Comparison of ENCODE assay signal across 28 mouse cellular contexts in the genomic region with DNA sequence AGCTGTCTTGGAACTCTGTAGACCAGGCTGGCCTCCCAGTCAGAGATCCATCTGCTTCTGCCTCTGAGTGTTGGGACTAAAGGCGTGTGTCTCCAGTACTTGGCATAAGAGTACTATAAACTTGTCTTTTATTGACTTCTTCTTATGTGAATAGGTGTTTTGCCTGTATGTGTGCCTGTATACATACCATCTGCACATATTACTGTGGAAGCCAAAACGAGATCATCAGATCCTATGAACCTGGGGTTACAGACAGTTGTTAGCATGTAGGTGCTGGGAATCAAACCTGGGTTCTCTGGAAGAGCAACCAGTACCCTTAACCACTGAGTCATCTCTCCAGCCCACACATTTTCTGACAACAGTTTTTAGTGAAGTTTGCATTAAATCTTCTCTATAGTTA.
"Had no signal": no experiment of that assay in that cellular context is flagged by ENCODE, and none has a peak within 500 bp of the region (broad histone marks: within the 10 kb centered on the region; RNA-seq: fewer than 3 reads in every experiment).

No protein-coding gene starts in this region.

- H3K27ac ChIP-seq: embryonic facial prominence, embryonic 10.5 days; embryonic facial prominence, embryonic 12.5 days; embryonic facial prominence, embryonic 13.5 days; embryonic facial prominence, embryonic 15.5 days; forebrain, embryonic 10.5 days; forebrain, embryonic 12.5 days; forebrain, embryonic 13.5 days; forebrain, embryonic 15.5 days; gastrocnemius, adult 2 months; heart, adult 2 months had no signal

- H3K9me3 ChIP-seq: embryonic facial prominence, embryonic 10.5 days; embryonic facial prominence, embryonic 12.5 days; embryonic facial prominence, embryonic 13.5 days; embryonic facial prominence, embryonic 15.5 days; forebrain, embryonic 10.5 days; forebrain, embryonic 12.5 days; forebrain, embryonic 13.5 days; forebrain, embryonic 15.5 days had no signal

- ATAC-seq: forebrain, embryonic 13.5 days; forebrain, embryonic 14.5 days; forebrain, embryonic 15.5 days; forebrain, embryonic 16.5 days; forebrain, postnatal 0 days had no signal

- H3K9ac ChIP-seq: embryonic facial prominence, embryonic 12.5 days; embryonic facial prominence, embryonic 13.5 days; embryonic facial prominence, embryonic 15.5 days; forebrain, embryonic 12.5 days; forebrain, embryonic 13.5 days; forebrain, embryonic 15.5 days; forebrain, postnatal 0 days had no signal

- H3K4me1 ChIP-seq: embryonic facial prominence, embryonic 15.5 days; forebrain, embryonic 12.5 days had no signal

- H3K4me3 ChIP-seq: embryonic facial prominence, embryonic 10.5 days; embryonic facial prominence, embryonic 12.5 days; embryonic facial prominence, embryonic 13.5 days; embryonic facial prominence, embryonic 15.5 days; erythroblast, embryonic 14.5 days; forebrain, embryonic 10.5 days; forebrain, embryonic 12.5 days; forebrain, embryonic 13.5 days; forebrain, embryonic 15.5 days; gastrocnemius, adult 2 months; heart, adult 2 months had no signal

- DNase-seq: cerebellum, adult 2 months; cerebellum, adult 8-10 months; cerebellum, adult 9-10 months; cerebellum, adult 9-11 months; cerebellum, postnatal 10 days; cerebellum, postnatal 14 days; cerebellum, postnatal 25 days; cerebellum, postnatal 36 days; embryo, embryonic 11 days; forebrain, postnatal 0 days; gastrocnemius, adult 2 months; gastrocnemius, postnatal 10 days; gastrocnemius, postnatal 14 days; gastrocnemius, postnatal 25 days; gastrocnemius, postnatal 36 days; heart, adult 18-20 months; heart, adult 2 months had no signal

- H3K4me2 ChIP-seq: embryonic facial prominence, embryonic 12.5 days; embryonic facial prominence, embryonic 13.5 days; embryonic facial prominence, embryonic 15.5 days; forebrain, embryonic 12.5 days; forebrain, embryonic 13.5 days; forebrain, embryonic 15.5 days had no signal

- H3K27me3 ChIP-seq: embryonic facial prominence, embryonic 12.5 days; embryonic facial prominence, embryonic 13.5 days; embryonic facial prominence, embryonic 15.5 days; forebrain, embryonic 12.5 days; forebrain, embryonic 13.5 days; forebrain, embryonic 15.5 days had no signal
